Mouse (Mus musculus) embryonic facial prominence, embryonic 10.5 days (tissue): ENCODE results near the gene Marcksl1. TPM values are rescaled to one million over a fixed set of nuclear protein-coding genes. Genes with fewer than 3 reads are reported as not detected.
"Not testable (repeated sequence)": the region's sequence is repeated elsewhere in the genome, so short reads cannot be mapped to it uniquely, and the experiment has no call there.

Experiments
- DNase-seq: peaks from one replicate; pipeline ENCODE4 v3.0.0-alpha.2; 2017; ENCODE audit warnings: low spot score
- H3K27ac ChIP-seq: fragments of 300-500 bp; sonication (generic); replicated peaks from 2 replicates; pipeline ENCODE4 v1.5.1; 2016; ENCODE audit warnings: mild to moderate bottlenecking
- H3K27me3 ChIP-seq: fragments of 300-500 bp; sonication (generic); replicated peaks from 2 replicates; pipeline ENCODE4 v1.6.1; 2016; ENCODE audit warnings: low read depth, mild to moderate bottlenecking; ENCODE audit not compliant: poor library complexity, severe bottlenecking
- H3K36me3 ChIP-seq: fragments of 300-500 bp; sonication (generic); replicated peaks from 2 replicates; pipeline ENCODE4 v1.6.1; 2016; ENCODE audit warnings: mild to moderate bottlenecking, moderate library complexity
- H3K4me1 ChIP-seq: fragments of 300-500 bp; sonication (generic); 2 replicates; pipeline ENCODE4 v1.6.1; 2016
- H3K4me3 ChIP-seq: fragments of 300-500 bp; sonication (generic); 2 replicates; pipeline ENCODE4 v1.5.1; 2016; ENCODE audit warnings: mild to moderate bottlenecking, moderate library complexity
- H3K9me3 ChIP-seq: fragments of 300-500 bp; sonication (generic); 2 replicates; pipeline ENCODE4 v1.6.1; 2016; ENCODE audit warnings: mild to moderate bottlenecking
- WGBS: fragments of 180-500 bp; shearing (Covaris S2); methylation state at CpG from one replicate; pipeline ENCODE4 v1.1.7; 2016; 5-methylcytosine and 5-hydroxymethylcytosine counted together
- polyA plus RNA-seq: library from polyadenylated mRNA; unstranded; fragments of >200 nt; fragmentation: Nextera tagmentation; extraction: Ambion mirVana; gene quantifications from 2 replicates; pipeline ENCODE4 v1.2.1, GENCODE M21; 2016

Gene Marcksl1
- polyA plus RNA-seq, 1 experiment from 2014 or later, result 1,428 TPM

DNA sequence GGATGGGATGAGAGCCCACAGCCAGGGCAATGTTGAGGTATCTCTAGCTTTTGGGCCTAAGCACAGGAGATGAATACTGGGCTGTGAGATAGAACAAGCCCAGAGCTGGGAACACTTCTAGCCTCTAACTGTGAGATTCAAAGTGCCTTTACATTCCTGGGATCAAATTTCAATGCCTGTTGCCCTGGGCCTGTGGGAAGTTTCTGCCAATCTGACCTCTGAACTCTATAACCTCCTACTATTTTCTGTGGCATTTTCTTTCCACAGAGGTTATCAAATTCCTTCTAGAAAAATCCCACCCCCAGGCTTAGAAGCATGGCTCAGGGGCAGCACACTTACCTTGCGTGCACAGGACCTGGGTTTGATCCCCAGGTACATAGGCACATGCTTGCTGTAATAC lies 36.9 kb downstream of the Marcksl1 start:
- WGBS, result 41% methylated on average over 1 of the region's 1 CpGs
- H3K36me3 ChIP-seq, result 0 out of 2 replicates have a peak, but pooled peaks cover 8% of the 10 kb centered on the region
- no peaks in the 10 kb centered on the region for H3K9me3 ChIP-seq
- H3K27me3 ChIP-seq, result peaks cover 7% of the 10 kb centered on the region
- peaks cover 20% of the 10 kb centered on the region for H3K4me1 ChIP-seq
- H3K27ac ChIP-seq, result no peak overlapping the region; the same call in 1 of the 2 replicates
- DNase-seq, result peak; percentile 18
- no peak overlapping the region for H3K4me3 ChIP-seq

- not testable (repeated sequence) for H3K4me3 ChIP-seq, H3K27ac ChIP-seq, DNase-seq, H3K9me3 ChIP-seq, H3K36me3 ChIP-seq
- peaks cover 47% of the 10 kb centered on the region for H3K4me1 ChIP-seq
- H3K27me3 ChIP-seq, result peaks cover 17% of the 10 kb centered on the region
- 88% methylated on average over 6 of the region's 6 CpGs for WGBS
Measured at GRCm38 (mm10) chr4:129554512-129554911, 41.1 kb downstream of the Marcksl1 start.

- whole genome bisulfite sequencing, result 2% methylated on average over 16 of the region's 16 CpGs
- H3K36me3 ChIP-seq, result no peaks in the 10 kb centered on the region
- H3K4me3 ChIP-seq, result peak overlapping the region; percentile 66
- no peaks in the 10 kb centered on the region for H3K9me3 ChIP-seq
- DNase-seq, result peak; percentile 72
- peaks cover 39% of the 10 kb centered on the region for H3K4me1 ChIP-seq
- H3K27me3 ChIP-seq, result peaks cover 17% of the 10 kb centered on the region
- H3K27ac ChIP-seq, result peak overlapping the region; percentile 84
Measured at GRCm38 (mm10) chr4:129555421-129555861, 42.1 kb downstream of the Marcksl1 start.

GRCm38 (mm10) chr4:129555862-129556531 lies 42.6 kb downstream of the Marcksl1 start:
- peaks cover 34% of the 10 kb centered on the region for H3K4me1 ChIP-seq
- under 1% methylated on average over 24 of the region's 24 CpGs for WGBS
- H3K27me3 ChIP-seq, result peaks cover 17% of the 10 kb centered on the region
- H3K27ac ChIP-seq, result peak overlapping the region; percentile 84
- no peak for DNase-seq
- H3K36me3 ChIP-seq, result no peaks in the 10 kb centered on the region
- H3K4me3 ChIP-seq, result peak overlapping the region; percentile 66
- no peaks in the 10 kb centered on the region for H3K9me3 ChIP-seq

- Histone ChIP-seq H3K4me1 (peaks cover 34% of the 10 kb centered on the region), H3K9me3 (no peaks in the 10 kb centered on the region), H3K4me3 (peak overlapping the region; percentile 66), H3K36me3 (no peaks in the 10 kb centered on the region), H3K27ac (peak overlapping the region; percentile 84), H3K27me3 (peaks cover 17% of the 10 kb centered on the region)
- peak; percentile 96 for DNase-seq
- WGBS, result 9% methylated on average over 33 of the region's 33 CpGs
Measured at GRCm38 (mm10) chr4:129556532-129557223, 43.3 kb downstream of the Marcksl1 start.

GRCm38 (mm10) chr4:129557256-129557808 lies 44.0 kb downstream of the Marcksl1 start:
- Histone ChIP-seq H3K4me3 (peak overlapping the region; percentile 66; the same call in 1 of the 2 replicates), H3K27ac (peak overlapping the region; percentile 84), H3K27me3 (peaks cover 17% of the 10 kb centered on the region), H3K9me3 (no peaks in the 10 kb centered on the region), H3K36me3 (no peaks in the 10 kb centered on the region), H3K4me1 (peaks cover 34% of the 10 kb centered on the region)
- WGBS, result 64% methylated on average over 9 of the region's 9 CpGs
- DNase-seq, result no peak

- Histone ChIP-seq H3K27me3 (peaks cover 17% of the 10 kb centered on the region), H3K9me3 (no peaks in the 10 kb centered on the region), H3K27ac (no peak overlapping the region), H3K4me1 (peaks cover 36% of the 10 kb centered on the region), H3K36me3 (no peaks in the 10 kb centered on the region), H3K4me3 (no peak overlapping the region)
- WGBS, result 84% methylated on average over 12 of the region's 12 CpGs
- no peak for DNase-seq
Measured at GRCm38 (mm10) chr4:129558321-129558955, 45.1 kb downstream of the Marcksl1 start.

GRCm38 (mm10) chr4:129561184-129561583 lies 47.8 kb downstream of the Marcksl1 start:
- DNase-seq, result no peak
- Histone ChIP-seq H3K36me3 (no peaks in the 10 kb centered on the region), H3K4me1 (peaks cover 29% of the 10 kb centered on the region), H3K27me3 (0 out of 2 replicates have a peak, but pooled peaks cover 5% of the 10 kb centered on the region), H3K4me3 (no peak overlapping the region), H3K27ac (no peak overlapping the region), H3K9me3 (no peaks in the 10 kb centered on the region)
- 92% methylated on average over 5 of the region's 5 CpGs for WGBS

DNA sequence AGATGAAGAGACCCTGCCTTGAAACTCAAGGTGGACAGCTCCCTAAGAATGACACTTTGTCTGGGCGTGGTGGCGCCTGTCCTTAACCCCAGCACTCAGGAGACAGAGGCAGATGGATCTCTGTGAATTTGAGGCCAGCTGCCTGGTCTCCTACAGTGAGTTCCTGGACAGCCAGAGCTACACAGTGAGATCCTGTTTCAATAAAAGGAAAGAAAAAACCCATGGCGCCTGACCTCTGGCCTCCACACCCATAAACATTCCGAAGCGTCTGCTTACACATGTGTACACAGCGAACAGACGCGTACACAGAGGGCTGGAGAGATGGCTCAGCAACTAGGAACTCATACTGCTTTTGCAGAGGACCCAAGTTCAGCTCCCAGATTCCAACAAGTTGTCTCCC lies 50.3 kb downstream of the Marcksl1 start:
- 50% methylated on average over 8 of the region's 8 CpGs for WGBS
- peak; percentile 62 for DNase-seq
- H3K27ac ChIP-seq, result 0 out of 2 replicates have a peak overlapping the region, but pooled peaks have one; percentile 8

GRCm38 (mm10) chr4:129565139-129565538 lies 51.8 kb downstream of the Marcksl1 start:
- Histone ChIP-seq H3K27ac (no peak overlapping the region), H3K36me3 (no peaks in the 10 kb centered on the region), H3K4me3 (no peak overlapping the region), H3K4me1 (peaks cover 10% of the 10 kb centered on the region), H3K27me3 (no peaks in the 10 kb centered on the region), H3K9me3 (no peaks in the 10 kb centered on the region)
- 90% methylated on average over 6 of the region's 6 CpGs for WGBS
- DNase-seq, result no peak

More for the DNA sequence above, 50.3 kb downstream of the Marcksl1 start:
- no peaks in the 10 kb centered on the region for H3K27me3 ChIP-seq
- no peak overlapping the region for H3K4me3 ChIP-seq
- no peaks in the 10 kb centered on the region for H3K36me3 ChIP-seq
- H3K9me3 ChIP-seq, result no peaks in the 10 kb centered on the region
- H3K4me1 ChIP-seq, result peaks cover 10% of the 10 kb centered on the region
